Mouse (Mus musculus) embryonic facial prominence, embryonic 10.5 days (tissue): ENCODE measurements around the gene Olfr1248. TPM values are rescaled to one million over a fixed set of nuclear protein-coding genes. Genes with fewer than 3 reads are reported as not detected.
"Not testable (repeated sequence)": the region's sequence is repeated elsewhere in the genome, so short reads cannot be mapped to it uniquely, and the experiment has no call there.

Experiments used
- DNase-seq: peaks from one replicate; pipeline ENCODE4 v3.0.0-alpha.2; 2017; ENCODE audit warnings: low spot score
- H3K27ac ChIP-seq: fragments of 300-500 bp; sonication (generic); replicated peaks from 2 replicates; pipeline ENCODE4 v1.5.1; 2016; ENCODE audit warnings: mild to moderate bottlenecking
- H3K27me3 ChIP-seq: fragments of 300-500 bp; sonication (generic); replicated peaks from 2 replicates; pipeline ENCODE4 v1.6.1; 2016; ENCODE audit warnings: low read depth, mild to moderate bottlenecking; ENCODE audit not compliant: poor library complexity, severe bottlenecking
- H3K36me3 ChIP-seq: fragments of 300-500 bp; sonication (generic); replicated peaks from 2 replicates; pipeline ENCODE4 v1.6.1; 2016; ENCODE audit warnings: mild to moderate bottlenecking, moderate library complexity
- H3K4me1 ChIP-seq: fragments of 300-500 bp; sonication (generic); 2 replicates; pipeline ENCODE4 v1.6.1; 2016
- H3K4me3 ChIP-seq: fragments of 300-500 bp; sonication (generic); 2 replicates; pipeline ENCODE4 v1.5.1; 2016; ENCODE audit warnings: mild to moderate bottlenecking, moderate library complexity
- H3K9me3 ChIP-seq: fragments of 300-500 bp; sonication (generic); 2 replicates; pipeline ENCODE4 v1.6.1; 2016; ENCODE audit warnings: mild to moderate bottlenecking
- WGBS: fragments of 180-500 bp; shearing (Covaris S2); methylation state at CpG from one replicate; pipeline ENCODE4 v1.1.7; 2016; 5-methylcytosine and 5-hydroxymethylcytosine counted together
- polyA plus RNA-seq: library from polyadenylated mRNA; unstranded; fragments of >200 nt; fragmentation: Nextera tagmentation; extraction: Ambion mirVana; gene quantifications from 2 replicates; pipeline ENCODE4 v1.2.1, GENCODE M21; 2016

Olfr1248 gene
- not detected in 2 replicates for polyA plus RNA-seq

- H3K4me3 ChIP-seq, H3K27ac ChIP-seq, H3K36me3 ChIP-seq, H3K27me3 ChIP-seq, H3K4me1 ChIP-seq, H3K9me3 ChIP-seq, DNase-seq: not testable (repeated sequence)
- 96% methylated on average over 1 of the region's 1 CpGs for WGBS
Observed at GRCm38 (mm10) chr2:89618145-89618544, at the start of gene Olfr1248. Gene Olfr1248 (minus strand): TSS chr2:89618245.

GRCm38 (mm10) chr2:89661367-89661766 is 43.3 kb upstream of the Olfr1248 start, which contains the start of gene Olfr1250:
Gene Olfr1250 (minus strand): TSS chr2:89661467.
- no peaks in the 10 kb centered on the region for H3K4me1 ChIP-seq

GRCm38 (mm10) chr2:89634883-89635282 is 16.8 kb upstream of the Olfr1248 start, which contains the start of gene Olfr1249:
Gene Olfr1249 (minus strand): TSS chr2:89634983.
- no peak within 1 kb of the TSS for H3K4me3 ChIP-seq
- DNase-seq, result no peak
- no peaks in the 10 kb centered on the region for H3K4me1 ChIP-seq
- no peaks in the 10 kb centered on the region for H3K36me3 ChIP-seq
- 95% methylated on average over 2 of the region's 2 CpGs for WGBS
- H3K9me3 ChIP-seq, result no peaks in the 10 kb centered on the region
- no peaks in the 10 kb centered on the region for H3K27me3 ChIP-seq
- no peak within 1 kb of the TSS for H3K27ac ChIP-seq

More at GRCm38 (mm10) chr2:89661367-89661766, 43.3 kb upstream of the Olfr1248 start, which contains the start of gene Olfr1250:
- Histone ChIP-seq H3K27ac (no peak within 1 kb of the TSS), H3K4me3 (no peak within 1 kb of the TSS), H3K36me3 (no peaks in the 10 kb centered on the region), H3K9me3 (no peaks in the 10 kb centered on the region), H3K27me3 (no peaks in the 10 kb centered on the region)
- no peak for DNase-seq

- Histone ChIP-seq H3K4me1 (no peaks in the 10 kb centered on the region), H3K36me3 (no peaks in the 10 kb centered on the region), H3K27ac (no peak within 1 kb of the TSS), H3K4me3 (no peak within 1 kb of the TSS), H3K27me3 (no peaks in the 10 kb centered on the region), H3K9me3 (no peaks in the 10 kb centered on the region)
- WGBS, result 95% methylated on average over 2 of the region's 2 CpGs
- DNase-seq, result no peak
Observed at GRCm38 (mm10) chr2:89614030-89614429, 4.0 kb downstream of the Olfr1248 start, which contains the start of gene Olfr1247. Gene Olfr1247 (minus strand): TSS chr2:89614130.

- Histone ChIP-seq H3K4me1 (no peaks in the 10 kb centered on the region), H3K9me3 (no peaks in the 10 kb centered on the region), H3K27me3 (no peaks in the 10 kb centered on the region), H3K36me3 (no peaks in the 10 kb centered on the region), H3K27ac (no peak within 1 kb of the TSS), H3K4me3 (no peak within 1 kb of the TSS)
- DNase-seq, result no peak
- WGBS, result 77% methylated on average over 2 of the region's 2 CpGs
Observed at GRCm38 (mm10) chr2:89593057-89593456, 25.0 kb downstream of the Olfr1248 start, which contains the start of gene Olfr1246. Gene Olfr1246 (minus strand): TSS chr2:89593157.

GRCm38 (mm10) chr2:89578347-89578746 is 39.7 kb downstream of the Olfr1248 start, which contains the start of gene Olfr1245:
Gene Olfr1245 (minus strand): TSS chr2:89578447.
- Histone ChIP-seq H3K27me3 (no peaks in the 10 kb centered on the region), H3K9me3 (no peaks in the 10 kb centered on the region), H3K27ac (no peak within 1 kb of the TSS), H3K4me3 (no peak within 1 kb of the TSS), H3K4me1 (no peaks in the 10 kb centered on the region), H3K36me3 (no peaks in the 10 kb centered on the region)
- DNase-seq, result no peak
- WGBS, result 93% methylated on average over 1 of the region's 1 CpGs

Other genes with a start within 250 kb of the Olfr1248 start
- not detected in 2 replicates for gene Olfr1238, start 208.6 kb downstream of the Olfr1248 start, polyA plus RNA-seq
- gene Olfr1239, start 197.8 kb downstream of the Olfr1248 start, polyA plus RNA-seq, result not detected in 2 replicates
- not detected in 2 replicates for gene Olfr1240, start 175.2 kb downstream of the Olfr1248 start, polyA plus RNA-seq
- not detected in 2 replicates for gene Olfr1241, start 131.1 kb downstream of the Olfr1248 start, polyA plus RNA-seq
- not detected in 2 replicates for gene Olfr1242, start 119.9 kb downstream of the Olfr1248 start, polyA plus RNA-seq
- gene Olfr1243, start 86.8 kb downstream of the Olfr1248 start, polyA plus RNA-seq, result not detected in 2 replicates
- not detected in 2 replicates for gene Olfr1245, start 39.8 kb downstream of the Olfr1248 start, polyA plus RNA-seq
- gene Olfr1246, start 25.1 kb downstream of the Olfr1248 start, polyA plus RNA-seq, result not detected in 2 replicates
- not detected in 2 replicates for gene Olfr1247, start 4.1 kb downstream of the Olfr1248 start, polyA plus RNA-seq
- not detected in 2 replicates for gene Olfr1249, start 16.7 kb upstream of the Olfr1248 start, polyA plus RNA-seq
- gene Olfr1250, start 43.2 kb upstream of the Olfr1248 start, polyA plus RNA-seq, result not detected in 2 replicates
- not detected in 2 replicates for gene Olfr1251, start 53.7 kb upstream of the Olfr1248 start, polyA plus RNA-seq
- not detected in 2 replicates for gene Olfr1252, start 106.8 kb upstream of the Olfr1248 start, polyA plus RNA-seq
- gene Olfr1253, start 138.8 kb upstream of the Olfr1248 start, polyA plus RNA-seq, result not detected in 2 replicates
- not detected in 2 replicates for gene Olfr1254, start 175.4 kb upstream of the Olfr1248 start, polyA plus RNA-seq
- not detected in 2 replicates for gene Olfr1255, start 193.8 kb upstream of the Olfr1248 start, polyA plus RNA-seq
- not detected in 2 replicates for gene Olfr1256, start 223.3 kb upstream of the Olfr1248 start, polyA plus RNA-seq
- not detected in 2 replicates for gene Olfr48, start 230.0 kb upstream of the Olfr1248 start, polyA plus RNA-seq